Mouse (Mus musculus) heart, postnatal 0 days (tissue): ENCODE measurements around the gene Fgfr2.

Source experiments
- CTCF ChIP-seq: IDR thresholded peaks from 2 replicates; pipeline ENCODE4 v1.5.1; 2016; ENCODE audit warnings: antibody characterized with exemption, control low read depth, low read depth
- EP300 ChIP-seq: IDR thresholded peaks from 2 replicates; pipeline ENCODE4 v1.6.1; 2016; ENCODE audit warnings: antibody characterized with exemption, low read depth

DNA sequence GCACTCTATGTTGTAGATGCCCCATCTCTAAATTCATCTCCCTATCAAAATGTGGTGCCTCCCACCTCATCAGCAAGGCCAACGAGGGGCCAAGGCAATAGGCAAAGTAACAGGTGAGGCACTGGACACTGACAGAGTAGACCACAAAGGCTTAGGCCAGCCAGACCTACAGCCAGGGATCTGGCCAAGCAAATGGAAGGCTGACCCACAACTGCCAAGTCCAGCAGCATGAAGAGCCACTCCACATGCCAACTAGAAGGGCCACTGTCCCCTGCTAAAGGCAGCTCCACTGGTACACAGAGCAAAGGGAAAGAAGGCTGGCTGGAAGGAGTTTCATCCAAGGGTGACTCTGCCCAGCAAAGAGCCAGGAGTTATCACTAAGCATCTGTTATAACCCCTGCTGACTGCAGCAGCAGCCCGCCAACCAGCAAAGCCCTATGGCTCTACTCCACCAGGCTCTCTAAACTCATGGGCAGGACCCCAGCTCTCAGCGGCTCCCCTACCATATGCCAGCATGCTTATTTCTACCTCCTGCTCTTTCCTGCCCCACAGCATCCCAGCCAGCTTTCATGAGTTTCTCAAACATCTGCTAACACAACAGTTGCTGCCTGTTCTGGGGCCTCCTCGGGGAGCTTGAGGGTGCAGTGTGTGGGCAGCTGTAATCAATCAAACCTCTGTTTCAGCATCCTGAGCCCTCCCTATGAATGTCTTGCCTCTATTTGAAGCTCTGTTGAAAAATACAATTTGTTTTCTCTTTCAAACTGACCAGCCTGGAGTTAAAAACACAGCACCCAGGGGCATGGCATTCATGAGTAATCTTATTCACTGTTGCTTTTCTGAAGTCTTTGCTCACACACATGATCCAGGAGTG is 369.4 kb downstream of the Fgfr2 start:
- TF ChIP-seq CTCF (no peak), EP300 (no peak)
